Mouse (Mus musculus) retina, adult 2 months (tissue): ENCODE measurements around the gene Mrpl23.

ENCODE experiments used
- DNase-seq: peaks from one replicate; pipeline ENCODE4 v3.0.0-alpha.2; 2012; ENCODE audit warnings: low read depth, low spot score

The Mrpl23 gene

DNA sequence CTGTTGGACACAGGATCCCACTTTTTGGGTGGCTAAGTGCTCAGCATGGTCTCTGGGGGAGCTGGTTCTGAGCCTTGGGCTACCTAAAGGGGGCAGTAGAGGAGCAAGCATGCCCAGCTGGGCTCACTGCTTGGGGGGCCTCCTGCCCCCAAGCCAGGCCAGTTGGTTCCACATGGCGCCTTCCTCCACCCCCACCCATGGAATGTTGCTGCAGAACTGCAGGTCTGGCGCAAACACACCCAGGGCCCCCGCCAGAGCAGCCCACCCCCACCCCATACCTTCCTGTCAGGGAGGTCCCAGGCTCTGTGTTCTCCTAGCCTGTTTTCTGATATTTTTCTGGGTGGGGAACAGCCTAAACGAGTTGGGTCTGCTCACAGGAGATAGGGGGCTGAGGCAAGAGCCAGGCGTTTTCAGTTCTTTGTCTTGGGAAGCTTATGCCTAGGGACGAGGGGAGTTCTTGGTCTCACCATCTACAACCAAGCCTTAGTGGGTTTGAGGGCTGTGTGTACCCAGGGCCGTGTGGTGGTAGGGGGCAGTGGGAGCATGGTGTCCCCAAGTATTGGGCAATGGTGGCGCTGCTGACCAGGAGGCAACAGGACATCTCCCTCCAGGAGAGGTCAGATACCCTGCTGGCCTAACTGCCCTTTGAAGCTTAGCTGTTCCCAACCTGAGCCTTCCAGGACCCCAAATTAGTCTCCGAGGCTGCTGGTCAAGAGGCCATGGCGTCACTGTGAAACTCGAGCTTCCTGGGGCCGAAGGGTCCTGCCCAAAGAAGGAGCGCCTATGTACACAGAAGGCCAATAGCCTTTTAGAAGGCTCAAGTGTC is 20.3 kb downstream of the Mrpl23 start:
- no peak for DNase-seq

DNA sequence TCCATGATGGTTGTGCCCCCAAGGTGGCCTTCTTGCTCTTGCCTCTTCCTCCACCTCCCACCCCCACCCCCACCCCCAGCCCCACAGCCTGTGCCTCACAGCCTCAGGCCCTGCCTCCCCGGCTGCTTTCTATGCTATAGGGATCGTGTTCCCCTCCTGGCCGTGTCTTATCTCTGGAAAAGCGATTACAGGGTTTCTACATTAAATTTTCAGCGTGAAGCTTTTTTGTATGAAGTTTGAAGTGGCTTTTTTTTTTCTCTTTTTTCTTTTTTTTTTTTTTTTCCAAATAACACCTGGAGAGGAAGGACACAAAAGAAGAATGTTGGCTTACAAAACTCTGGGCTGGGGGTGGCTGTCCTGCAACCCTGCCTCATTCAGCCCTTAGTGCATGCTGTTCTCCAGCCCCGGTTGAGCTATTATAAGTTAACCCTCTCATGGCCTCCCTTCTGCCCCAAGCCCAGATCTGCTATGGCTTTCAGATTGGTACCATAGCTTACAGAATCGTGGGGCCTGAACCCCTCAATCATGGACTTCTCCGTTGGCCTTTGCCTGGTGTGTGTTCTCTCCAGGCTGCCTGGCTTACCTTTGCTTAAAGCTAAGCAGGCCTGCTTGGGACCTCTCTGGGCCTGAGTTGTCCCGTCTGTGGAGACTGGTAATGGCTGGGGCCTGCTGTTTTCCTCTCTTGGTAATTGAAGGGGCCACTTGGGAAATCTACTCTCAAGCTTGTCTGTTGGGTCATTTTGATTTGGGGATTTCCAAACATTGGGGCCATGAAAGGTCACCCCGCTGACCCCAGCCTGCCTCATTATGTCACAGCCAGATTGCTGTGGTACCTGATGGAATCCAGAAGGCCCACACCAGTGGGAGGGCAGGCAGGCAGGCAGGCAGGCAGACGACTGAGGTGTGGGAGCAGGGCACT is 21.2 kb downstream of the Mrpl23 start:
- DNase-seq = no peak

DNA sequence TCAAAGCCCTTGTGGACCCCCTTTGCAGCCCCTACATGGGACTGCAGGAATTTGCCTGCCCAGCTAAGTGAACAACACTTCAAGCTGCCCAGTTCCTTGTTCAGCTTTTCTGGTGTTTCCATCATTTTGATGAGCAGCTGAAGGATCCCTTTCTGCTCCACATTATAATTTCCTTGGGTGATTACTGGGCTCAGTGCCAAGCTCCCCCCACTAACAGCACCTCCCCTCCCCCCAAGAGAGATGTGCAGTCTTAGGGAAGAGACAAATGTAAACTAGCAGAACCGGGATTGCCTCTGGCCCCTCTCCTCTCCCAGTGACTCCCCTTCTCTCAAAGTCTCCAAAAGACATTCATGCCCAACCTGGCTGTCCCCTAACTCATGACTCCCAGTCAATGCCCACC is 22.1 kb downstream of the Mrpl23 start:
- no peak for DNase-seq

DNA sequence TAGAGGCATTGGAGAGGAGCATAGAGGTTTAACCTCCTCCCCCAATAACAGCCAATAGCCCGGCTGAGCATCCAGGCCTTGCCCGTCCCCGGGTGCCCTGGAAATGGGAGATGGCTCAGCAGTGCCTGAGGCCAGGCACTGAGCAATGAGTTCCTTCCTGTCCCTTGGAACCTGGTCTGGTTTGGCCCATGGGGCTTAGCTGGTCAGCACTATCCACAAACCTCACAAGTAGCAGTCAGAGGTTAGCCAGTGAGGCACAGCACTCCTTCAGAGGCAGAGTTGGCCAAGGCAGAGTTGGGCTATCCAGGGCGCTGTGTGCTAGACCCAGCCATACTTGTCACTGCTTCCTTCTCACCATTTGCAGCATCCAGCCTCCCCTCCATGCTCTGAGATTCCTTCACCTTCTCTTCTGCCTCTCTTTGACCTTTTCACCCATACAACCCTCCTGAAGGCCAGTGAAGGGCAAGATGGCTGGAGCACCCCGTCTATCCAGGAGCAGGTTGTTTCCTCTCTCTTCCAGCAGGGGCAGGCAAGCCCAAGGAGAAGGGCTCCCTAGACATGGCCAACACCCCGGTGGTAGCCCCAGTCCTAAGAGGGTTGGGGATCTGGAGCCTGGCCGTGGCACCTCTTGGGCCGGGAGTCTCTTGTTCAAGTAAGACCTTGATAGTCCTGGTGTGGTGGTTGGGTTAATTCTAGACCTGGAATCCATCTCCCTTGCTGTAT is 23.0 kb downstream of the Mrpl23 start:
- no peak for DNase-seq

DNA sequence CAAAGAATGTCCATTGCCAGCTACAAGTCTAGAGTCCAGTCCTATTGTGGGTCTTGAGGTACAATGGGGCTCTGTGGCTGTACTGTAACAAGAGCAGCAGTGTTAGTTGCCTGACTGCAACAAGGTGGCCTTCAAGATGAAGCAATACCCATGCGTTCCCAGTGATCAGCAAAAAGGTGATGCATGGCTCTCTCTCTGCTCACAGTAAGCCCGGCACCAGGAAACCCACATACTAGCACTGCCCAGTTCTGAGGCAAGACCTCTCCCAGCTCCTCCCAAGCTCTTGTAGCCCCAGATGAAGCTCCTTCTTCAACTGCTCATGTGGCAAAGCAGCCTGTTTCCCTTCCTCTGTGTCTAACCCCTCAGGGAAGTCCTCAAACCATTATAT is 23.6 kb downstream of the Mrpl23 start:
- DNase-seq = no peak

DNA sequence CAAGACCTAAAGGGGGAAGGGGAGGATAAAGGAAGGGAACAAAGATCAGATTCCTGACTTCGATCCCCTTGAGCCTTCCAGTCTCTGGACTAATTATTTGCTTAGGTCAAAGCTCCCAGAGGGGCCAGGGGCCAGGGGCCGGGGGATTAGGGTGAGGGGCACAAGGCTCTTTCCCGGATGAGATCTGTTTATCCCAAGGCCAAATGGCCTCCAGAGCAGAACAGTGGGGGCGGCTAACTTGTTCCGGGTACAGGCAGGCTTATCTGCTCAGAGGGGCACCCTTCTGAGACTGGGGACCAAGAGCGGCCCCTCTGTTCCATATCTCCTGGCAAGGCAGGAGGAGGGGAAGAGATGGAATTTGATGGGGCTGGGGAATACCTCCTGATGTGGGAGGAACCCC is 25.2 kb downstream of the Mrpl23 start:
- DNase-seq = no peak

DNA sequence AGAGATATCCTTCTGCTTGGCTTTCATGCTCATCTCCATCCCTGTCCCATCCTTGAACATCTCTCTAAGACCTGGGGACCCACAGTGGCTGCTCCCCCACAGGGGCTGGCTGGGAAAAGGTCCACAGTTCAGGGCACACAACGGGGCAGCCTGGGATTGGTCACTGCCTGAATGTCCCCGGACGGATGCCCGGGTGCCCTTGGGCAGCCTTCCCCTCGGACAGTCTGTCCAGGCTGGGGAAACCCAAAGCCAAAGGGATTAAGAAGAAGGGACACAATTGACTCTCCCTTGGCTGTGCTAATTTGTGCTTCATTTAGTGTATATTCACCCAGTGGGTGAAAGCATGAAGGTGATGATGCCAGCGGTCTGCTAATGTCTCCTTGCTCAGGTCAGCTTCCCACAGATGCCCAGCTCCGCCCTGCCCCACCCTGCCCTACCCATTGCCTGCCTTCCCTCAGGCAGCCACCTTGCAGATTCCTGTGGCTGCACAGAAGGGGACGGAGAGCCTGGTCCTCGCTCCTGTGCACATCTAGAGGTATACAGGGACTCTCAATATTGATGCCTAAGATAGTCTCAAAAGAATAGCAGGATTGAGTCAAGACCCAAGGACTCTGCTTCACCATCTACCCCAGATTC is 26.1 kb downstream of the Mrpl23 start:
- DNase-seq = no peak

DNA sequence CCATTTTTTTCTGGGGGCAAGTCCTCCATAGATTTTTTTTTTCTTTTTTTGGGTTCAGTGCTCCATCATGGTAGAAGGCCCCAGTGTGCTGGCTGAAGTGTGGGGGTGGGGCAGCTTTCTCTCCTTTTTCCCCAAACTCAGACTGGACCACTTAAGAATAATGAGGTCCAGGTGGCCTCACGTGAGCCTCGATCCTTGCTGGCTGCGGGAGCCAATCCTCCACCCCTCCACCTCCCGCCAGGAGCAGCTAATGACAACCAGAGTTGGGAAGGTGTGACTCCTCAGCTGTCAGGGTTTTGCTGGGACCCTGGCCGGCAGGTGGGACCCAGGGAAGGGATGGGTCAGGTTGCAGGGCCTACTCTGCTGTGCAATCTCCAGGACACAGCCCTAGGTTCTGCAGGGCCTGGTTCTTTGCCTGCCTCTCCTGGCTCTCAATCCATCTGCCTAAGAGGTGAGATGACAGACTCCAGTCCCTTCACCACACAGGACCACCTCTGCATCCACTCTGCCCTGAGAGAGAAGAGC is 27.2 kb downstream of the Mrpl23 start:
- no peak for DNase-seq

DNA sequence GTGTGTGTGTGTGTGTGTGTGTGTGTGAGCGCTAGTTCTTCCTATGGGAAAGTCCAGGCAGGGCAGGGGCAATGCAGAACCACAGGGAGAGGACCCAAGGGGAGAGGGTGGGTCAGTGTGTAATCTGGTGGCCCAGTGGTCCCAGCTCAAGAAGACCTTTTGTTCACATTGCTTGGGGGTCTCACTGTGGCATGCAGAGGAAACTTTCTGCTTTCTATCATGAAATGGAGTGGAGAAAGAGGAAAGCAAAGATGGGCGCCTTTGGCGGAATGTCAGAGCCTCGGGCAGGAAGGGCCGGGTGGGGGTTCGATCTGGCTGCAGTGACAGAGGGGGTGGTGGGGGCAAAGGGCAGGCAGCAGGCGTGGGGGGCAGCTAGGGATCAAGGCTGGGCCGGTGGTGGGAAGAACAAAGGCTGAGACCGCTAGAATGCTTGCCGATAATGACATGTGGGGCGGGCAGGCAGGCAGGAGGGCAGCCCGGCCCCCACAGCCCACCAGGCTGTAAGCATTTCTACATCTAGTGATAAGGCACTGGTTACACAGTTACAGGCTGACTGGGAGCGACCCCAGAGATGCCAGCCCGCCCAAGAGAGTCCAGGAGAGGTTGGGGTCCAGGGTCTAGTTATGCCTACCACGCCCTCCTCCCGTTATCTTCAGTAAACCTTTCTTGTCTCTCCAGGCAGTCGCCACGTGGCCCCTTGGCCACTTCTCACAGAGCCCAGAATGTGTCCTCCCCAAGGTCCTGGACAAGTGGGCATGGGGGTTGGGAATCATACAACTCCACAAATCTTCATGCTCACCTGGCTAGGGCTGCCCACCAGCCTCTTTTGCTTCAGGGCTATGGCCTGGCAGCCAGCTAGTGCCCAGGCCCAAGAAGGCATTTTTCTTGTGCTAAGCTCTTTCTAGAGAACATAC is 28.7 kb downstream of the Mrpl23 start:
- DNase-seq = no peak

DNA sequence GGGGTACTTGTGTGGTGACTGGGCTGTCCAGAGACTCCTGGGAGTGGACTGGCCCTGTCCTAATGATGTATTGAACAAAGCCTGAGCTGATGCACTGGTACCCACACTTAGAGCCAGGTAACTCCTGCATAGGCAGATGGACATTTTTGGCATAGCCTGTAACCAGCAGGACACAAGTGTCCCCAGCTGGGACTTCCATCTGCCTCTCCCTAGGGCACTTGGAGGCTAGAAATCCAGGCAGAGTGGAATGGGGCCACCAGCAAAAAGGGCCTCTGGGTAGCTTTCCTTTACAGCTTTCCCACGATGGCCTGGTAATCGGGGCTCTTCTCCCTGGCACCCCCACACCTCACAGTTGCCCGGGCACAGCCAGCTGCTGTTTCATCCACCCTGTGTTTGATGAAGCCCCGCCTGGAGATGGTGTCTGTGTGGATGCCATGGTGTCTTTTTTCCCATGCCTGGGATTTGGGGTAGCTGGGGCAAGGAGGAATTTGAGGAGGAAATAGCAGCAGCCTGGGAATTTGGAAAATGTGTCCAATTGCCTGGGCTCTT is 29.4 kb downstream of the Mrpl23 start:
- no peak for DNase-seq

DNA sequence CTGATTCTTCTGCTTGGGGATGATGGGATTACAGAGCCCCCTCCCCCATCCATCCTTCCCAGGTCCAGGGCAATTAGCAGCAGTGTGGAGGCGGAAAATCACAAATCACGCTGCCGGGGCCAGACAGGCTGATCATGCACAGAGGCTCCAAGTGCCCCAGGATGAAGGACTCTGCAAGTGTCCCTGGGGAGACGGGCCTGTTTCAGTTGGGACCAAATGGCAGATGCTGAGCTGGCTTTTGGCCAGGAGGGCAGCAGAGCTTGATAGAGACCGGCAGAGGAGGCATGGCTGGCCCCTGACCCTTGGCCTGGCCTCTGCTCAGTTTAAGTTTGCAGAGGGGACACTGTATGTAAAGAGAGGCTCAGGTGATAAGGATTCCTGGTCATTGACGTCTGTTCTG is 30.7 kb downstream of the Mrpl23 start:
- no peak for DNase-seq

DNA sequence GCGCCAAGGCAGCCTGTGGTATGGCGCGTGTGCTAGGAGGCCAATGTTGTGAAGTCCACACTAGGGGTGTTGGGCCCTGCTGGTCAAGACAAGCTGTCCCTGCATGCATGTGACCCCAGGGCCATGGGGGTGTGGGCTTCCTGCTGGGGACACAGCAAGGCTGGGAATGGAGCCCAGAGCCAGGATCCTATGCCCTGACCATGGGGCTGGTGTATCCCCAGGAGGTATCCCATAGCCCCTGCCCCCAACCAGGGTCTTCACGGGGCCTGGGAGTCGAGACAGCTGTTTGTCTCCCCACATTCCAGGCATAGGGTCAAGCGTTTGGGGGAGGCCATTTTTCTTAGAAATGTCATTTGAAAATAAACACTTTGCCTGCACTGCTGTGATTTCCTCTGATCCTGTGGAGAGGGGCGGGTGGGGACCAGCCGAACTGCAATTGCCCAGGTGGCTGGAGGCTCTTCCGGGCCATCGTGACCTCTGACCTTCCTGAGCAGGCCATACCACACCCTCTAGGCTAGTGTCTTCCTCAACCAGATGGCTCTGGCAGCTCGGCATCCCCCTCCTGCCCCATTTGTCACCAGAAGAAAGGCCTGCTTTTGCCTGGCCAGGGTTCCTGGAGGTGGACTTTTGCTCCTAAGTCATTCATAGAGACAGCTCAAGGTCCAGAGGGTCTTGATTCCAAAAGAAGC is 32.6 kb downstream of the Mrpl23 start:
- DNase-seq = no peak

DNA sequence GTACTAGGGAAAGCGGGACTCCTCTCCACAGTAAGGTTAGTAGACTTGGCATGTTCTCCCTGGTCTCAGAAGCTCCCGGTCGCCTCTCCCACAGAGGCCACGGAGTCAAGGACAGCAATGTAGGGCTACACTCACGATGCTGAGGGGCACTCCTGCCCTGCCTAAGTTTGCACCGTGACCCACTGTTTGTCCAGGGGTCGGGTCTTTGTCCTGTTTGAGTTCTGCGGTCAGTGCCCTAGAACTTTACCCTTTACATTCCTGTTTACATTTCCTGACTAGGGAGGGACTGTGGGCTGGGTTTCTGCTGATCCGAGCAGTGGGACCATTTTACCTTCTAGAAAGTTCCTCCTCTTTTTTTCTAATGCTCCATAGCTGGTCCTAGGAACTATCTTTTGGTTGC is 34.0 kb downstream of the Mrpl23 start:
- no peak for DNase-seq

DNA sequence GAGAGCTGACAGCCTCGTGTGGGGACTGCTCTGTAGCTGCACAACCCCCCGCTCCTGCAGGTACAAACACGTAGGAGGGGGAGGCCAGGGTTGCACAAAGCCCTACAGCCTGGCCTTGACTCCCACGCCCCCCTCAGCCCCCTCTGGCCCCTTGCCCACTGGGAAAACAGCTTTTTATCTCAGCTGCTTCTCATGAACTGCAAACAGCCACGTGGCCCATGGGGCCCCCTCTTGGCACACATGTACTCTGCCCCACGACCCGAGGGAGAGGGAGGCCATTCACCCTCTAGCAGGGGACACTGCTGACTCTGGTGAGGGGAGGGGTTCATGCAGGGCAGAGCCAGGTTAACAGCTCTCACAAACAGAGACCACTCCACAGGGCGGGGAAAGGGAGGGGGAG is 36.5 kb downstream of the Mrpl23 start:
- DNase-seq = no peak

DNA sequence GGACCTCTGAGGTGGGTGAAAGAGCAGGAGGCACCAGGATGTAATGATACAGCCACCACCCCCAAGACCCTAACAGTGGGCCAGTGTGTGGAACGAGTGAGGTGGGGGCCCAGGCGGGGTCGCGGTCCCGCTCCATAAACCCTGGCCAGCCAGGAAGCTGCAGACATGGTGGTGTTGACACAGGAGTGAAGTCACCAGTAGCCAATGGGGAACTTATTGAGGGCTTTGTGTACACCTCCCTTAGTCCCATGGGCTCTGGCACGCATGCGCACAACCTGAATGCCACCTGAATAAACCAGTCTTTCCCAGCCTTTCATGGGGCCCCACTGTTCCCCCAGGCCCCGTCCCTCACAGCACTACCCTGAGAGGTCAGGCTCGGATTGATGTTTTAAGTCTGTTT is 38.1 kb downstream of the Mrpl23 start:
- DNase-seq = no peak

DNA sequence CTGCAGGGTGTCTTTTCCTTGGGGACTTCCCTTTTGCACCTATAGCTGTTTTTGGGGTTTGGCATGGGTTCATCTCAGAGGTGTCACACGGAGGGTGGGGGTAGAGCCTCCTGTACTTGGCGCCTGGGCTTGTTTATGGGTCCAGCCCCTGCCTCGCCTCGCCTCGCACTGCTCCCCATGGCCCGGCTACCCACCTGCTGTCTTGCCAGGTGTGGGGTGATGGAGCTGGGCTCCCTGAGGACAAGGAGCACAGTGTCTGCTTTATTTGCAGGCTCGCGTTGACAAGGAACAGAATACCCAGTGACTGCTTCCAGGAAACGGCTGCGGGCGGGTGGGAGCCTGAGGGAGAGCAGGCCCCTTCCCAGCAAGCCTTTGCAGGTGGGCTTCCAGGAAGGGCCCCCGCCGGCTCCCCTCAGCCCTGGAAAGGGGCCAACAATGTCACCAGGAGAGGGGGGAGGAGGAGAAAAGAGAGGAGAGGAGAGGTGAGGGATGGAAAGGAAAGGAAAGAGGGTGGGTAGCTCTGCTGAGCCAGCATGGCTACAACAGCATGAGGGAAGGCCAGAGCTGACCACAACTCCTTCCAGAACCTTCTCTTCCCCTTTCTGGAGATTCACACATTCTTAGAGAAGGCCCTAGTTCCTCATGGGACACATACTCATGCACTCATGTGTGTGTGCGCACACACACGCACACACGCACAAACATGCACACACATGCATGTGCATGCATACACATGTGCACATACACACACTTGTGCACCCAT is 39.2 kb downstream of the Mrpl23 start:
- no peak for DNase-seq

DNA sequence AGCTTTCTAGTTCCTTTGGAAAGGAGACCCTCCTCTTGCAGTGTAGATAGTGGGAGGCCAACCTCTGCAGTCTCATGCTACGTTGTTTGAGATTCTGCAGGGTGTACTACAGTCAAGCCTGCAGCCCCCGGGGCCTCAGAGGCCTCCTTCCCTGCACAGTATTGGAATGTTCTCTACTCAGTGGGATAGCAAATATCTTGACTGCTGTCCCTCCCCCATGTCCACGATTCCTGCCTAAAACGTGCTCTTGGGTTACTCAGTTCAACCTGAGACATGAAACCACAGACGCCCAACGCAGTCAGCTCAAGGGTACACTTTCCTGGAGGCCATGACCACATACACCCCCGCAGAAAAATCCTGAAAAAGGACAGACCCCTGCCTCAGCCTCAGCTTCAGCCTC is 39.9 kb downstream of the Mrpl23 start:
- DNase-seq = no peak

DNA sequence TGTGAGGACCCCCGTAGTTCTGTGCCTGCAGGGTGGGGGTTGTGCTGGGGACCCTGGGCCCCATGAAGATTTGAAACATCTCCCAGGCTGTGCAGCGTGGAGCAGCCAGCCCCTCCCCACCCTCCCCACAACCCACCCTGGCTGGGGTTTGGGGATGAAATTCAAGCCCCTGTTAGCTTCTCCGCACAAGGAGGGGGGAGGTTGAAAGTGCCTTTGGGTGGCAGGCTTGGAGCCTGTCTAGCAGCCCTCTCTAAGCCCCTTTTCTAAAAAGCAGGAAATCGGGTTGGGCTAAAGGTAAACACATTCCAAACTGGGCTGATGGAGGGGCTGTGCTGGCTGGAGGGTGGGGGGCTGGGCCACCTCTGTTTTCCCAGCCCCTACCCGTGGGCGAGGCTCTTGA is 40.5 kb downstream of the Mrpl23 start:
- DNase-seq = no peak

DNA sequence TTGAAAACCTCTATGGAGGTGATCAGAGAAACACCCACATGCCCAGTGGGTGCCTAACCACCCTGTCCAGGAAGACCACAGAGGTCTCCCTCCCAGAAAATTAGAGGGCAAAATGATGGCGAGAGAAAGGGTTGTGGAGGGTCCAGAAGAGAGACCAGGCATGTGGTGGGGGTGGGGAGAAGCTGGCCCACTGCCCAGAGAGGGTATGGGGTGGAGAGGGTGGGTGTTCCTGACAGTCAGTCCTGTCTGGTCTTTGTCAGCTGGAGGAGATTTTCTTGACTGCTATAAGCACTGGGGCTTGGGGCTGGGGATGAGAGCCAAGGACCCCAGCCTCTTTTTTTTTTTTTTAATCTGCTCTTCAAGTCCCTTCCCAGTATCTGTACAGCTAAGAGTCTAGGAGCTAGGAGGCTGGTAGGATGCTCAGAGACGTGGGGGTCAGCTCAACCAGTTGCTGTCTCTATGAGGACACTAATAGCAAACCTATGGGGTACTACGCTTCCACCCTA is 41.7 kb downstream of the Mrpl23 start:
- no peak for DNase-seq
